Mouse (Mus musculus) T-helper 2 cell (primary cell): ENCODE results near the gene Sh2b3.
"Not testable (repeated sequence)": the region's sequence is repeated elsewhere in the genome, so short reads cannot be mapped to it uniquely, and the experiment has no call there.

Source experiments
- in situ Hi-C: fragments of 300-600 bp; cut with MboI, MseI; formaldehyde crosslinking; loops from one replicate; pipeline ENCODE4 v1.15.1; 2025; ENCODE audit warnings: high pct_unique_total_duplicates

The Sh2b3 gene

GRCm38 (mm10) chr5:121837441-121838340 is at the start of gene Sh2b3:
Sh2b3 (minus strand) TSS chr5:121837646.
- in situ Hi-C loops = no loop called here

DNA sequence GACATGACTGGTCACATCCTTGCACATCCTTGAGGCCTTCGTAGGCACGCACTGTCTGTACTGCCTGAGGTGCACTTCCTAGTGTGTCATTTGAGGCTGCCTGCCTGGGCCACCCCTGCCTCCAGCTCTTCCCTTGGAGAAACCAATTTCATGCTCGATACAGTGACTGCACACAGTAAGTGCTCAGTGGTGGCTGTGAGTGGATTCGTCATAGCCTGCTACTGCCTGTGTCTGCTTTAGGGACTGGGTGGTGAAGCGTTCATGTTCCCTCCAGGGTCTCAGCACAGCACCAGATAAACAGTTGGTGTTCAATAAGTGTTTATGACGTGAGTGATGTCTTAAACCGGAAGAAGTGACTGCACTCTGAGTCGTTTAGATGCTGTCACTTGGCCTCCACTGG is 45.9 kb upstream of the Sh2b3 start:
- in situ Hi-C loops = no loop called here

GRCm38 (mm10) chr5:121879211-121879610 is 41.8 kb upstream of the Sh2b3 start:
- in situ Hi-C loops = no loop called here

- in situ Hi-C loops = no loop called here
Observed at GRCm38 (mm10) chr5:121878703-121879102, 41.3 kb upstream of the Sh2b3 start.

DNA sequence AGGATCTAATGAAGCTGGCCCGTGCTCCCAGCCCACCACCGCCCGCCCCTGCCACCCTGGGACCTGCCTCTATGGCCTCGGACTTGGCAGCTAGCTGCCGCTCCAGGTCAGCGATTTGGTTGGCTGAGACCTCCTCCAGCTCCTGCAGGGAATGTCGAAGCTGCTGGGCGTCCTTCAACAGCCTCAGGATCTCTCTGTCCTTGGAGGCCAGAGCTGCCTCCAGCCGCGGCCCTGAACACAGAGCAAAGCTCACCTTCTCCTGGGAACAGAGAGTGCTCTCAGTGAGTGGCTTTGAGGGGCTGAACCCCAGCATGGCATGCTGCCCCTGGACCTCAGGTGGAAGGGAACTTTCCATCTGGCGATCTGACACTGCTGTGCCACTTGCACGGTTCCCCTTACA is 39.5 kb upstream of the Sh2b3 start:
- in situ Hi-C loops = no loop called here

- in situ Hi-C loops = no loop called here
Observed at GRCm38 (mm10) chr5:121875041-121875440, 37.6 kb upstream of the Sh2b3 start.

- in situ Hi-C loops = no loop called here
Observed at GRCm38 (mm10) chr5:121872158-121872557, 34.7 kb upstream of the Sh2b3 start.

DNA sequence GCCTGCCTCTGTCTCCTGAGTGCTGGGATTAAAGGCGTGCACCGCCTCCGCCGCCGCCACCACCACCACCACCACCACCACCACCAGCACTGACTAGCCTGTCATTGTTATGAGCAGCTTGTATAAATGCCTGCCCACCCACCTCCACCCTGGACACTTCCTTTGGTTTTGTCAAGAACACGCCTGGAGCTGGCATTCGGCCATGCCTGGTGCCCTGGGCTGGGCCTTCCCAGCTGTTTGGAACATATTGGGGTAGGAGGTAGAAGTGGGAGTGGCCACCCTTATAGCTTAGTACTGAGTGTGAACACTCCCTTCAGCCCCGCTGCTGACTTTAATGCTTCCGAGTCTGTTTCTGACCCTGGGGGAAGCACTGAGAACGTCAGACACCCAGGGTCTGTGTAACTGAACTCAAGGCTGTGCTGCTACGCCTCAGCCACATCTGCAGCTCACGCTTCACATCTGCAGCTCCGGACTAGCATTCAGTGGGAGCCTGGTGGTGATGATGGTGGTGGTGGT is 34.1 kb upstream of the Sh2b3 start:
- in situ Hi-C loops = no loop called here

- in situ Hi-C loops = no loop called here
Observed at GRCm38 (mm10) chr5:121870832-121871231, 33.4 kb upstream of the Sh2b3 start.

DNA sequence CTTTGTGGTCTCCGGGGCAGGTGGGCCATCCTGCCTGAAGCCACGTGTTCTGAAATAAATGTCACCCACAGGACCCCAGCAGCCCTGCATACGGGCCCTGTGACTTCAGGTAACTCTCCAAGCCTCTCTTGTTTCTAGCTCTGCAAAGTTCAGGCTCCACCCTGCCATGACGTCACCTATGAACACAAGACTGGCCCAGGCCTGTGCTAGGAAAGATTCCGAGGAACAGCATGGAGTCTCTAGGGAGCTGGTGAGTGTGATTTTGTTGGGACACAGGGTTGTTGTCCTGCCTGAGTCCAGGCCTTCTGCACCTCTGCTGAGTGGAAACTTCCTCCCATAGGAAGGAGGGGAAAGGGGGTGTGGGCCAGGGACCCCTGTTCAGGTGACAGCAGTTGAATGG is 30.5 kb upstream of the Sh2b3 start:
- in situ Hi-C loops = no loop called here

- in situ Hi-C loops = no loop called here
Observed at GRCm38 (mm10) chr5:121864330-121864729, 26.9 kb upstream of the Sh2b3 start.

DNA sequence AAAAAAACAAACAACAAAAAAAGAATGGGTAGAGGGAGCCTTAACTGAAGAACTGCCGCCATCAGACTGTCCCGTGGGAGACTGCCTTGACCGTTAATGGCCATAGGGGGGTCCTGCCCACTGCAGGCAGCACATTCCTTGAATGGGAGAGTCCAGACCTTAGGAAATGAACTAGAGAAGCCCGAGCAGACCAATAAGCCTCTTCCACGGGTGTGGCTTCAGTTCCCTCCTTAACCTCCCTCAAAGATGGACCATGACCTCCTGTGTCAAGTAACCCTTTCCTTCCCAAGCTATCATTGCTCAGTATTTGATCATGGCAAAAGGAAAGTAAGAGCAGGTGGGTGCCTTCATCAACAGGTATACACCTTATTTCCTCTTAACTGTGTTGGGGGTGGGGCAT is 24.5 kb upstream of the Sh2b3 start:
- in situ Hi-C loops = no loop called here

- in situ Hi-C loops = no loop called here
Observed at GRCm38 (mm10) chr5:121858427-121858826, 21.0 kb upstream of the Sh2b3 start.

GRCm38 (mm10) chr5:121856740-121857139 is 19.3 kb upstream of the Sh2b3 start:
- in situ Hi-C loops = no loop called here

GRCm38 (mm10) chr5:121854768-121855167 is 17.3 kb upstream of the Sh2b3 start:
- in situ Hi-C loops = no loop called here

DNA sequence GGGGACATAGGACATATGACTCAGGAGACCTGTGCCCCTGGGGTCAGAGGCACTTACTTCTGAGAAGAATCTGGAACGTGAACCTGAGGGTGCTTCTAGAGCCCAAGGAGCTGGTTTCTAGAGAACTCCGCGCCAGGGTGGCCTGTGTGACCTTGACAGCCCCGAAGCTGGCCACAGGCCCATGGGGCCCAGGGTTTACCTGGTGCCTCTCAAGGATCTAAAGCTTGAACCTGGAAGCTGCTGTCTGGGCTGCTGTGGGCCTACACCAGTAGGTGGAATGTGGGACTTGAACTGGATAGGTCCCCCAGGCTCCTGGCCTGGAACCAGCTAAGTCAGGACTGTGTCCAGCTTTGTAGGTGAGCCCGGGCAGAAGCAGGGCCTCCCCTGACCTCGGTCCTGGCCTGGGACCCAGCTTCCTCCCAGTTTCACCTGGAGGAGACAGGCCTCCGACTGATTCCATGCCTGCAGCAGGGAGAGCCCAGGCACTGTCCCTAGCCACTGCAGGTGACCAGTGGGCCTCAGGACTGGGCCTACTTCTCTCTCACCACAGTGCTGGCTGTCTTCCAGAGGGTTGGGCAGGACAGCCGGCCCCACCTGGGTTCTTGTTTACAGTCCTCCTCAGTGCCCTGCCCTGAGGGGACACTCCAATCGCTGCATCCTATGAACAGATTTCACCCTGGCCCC is 16.1 kb upstream of the Sh2b3 start:
- in situ Hi-C loops = no loop called here

DNA sequence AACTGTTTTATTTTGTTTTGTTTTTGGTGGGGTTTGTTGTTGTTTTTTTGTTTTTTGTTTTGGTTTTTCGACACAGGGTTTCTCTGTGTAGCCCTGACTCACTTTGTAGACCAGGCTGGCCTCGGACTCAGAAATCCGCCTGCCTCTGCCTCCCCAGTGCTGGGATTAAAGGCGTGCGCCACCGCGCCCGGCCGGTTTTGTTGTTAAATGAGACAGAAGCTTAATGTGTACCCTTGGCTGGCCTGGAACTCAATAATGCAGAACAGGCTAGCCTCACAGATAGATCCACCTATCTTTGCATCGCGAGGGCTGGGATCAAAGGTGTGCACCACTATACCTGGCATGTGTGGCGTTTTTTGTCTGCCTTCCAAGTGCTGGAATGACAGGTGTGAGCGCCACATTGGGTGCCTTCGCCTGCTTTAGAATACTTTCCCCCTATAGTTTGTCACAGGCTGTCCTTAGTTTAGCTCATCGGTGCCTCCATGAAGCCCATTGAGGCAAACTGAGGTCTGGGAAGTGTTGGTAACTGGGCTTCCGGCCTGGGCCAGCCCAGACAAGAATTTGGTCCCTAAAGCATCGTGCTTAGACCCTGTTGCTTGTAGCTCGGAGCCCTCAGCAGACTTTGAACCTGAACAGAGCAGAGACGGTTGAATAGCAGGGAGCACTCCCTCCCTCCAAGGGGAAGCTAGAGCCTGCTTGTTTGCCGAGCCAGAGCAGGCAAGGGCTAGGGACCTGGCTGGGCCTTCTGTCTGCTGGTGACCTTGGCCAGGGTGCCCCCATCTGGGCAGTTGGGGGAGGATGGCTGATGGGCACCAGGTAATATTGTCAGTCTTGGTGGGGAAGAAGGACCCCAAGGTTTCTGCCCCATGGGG is 12.3 kb upstream of the Sh2b3 start:
- in situ Hi-C loops = no loop called here

DNA sequence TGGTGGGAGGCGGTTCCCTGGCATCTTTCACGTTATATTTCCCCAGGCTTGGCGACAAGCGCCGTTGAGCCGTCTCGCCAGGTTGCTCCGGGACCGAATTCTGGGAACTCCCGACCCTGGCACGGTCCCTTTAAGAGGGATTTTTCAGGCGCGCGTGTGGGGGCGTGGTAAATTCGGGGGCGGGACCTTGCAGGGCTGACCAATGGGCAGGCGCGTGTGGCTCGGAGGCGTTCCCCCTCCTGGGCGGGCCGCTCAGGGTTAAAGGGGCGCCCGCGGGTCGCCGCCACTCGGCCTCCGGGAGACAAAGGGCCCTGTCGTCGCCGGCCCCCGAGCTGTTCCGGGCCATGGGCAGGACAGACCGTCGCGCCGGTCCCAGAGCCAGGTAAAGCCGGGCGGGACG is 11.3 kb upstream of the Sh2b3 start, which contains the start of gene Pheta1:
Gene Pheta1, plus strand, starts transcription at position 242 of the 400 bp plus-strand sequence.
- in situ Hi-C loops = no loop called here

DNA sequence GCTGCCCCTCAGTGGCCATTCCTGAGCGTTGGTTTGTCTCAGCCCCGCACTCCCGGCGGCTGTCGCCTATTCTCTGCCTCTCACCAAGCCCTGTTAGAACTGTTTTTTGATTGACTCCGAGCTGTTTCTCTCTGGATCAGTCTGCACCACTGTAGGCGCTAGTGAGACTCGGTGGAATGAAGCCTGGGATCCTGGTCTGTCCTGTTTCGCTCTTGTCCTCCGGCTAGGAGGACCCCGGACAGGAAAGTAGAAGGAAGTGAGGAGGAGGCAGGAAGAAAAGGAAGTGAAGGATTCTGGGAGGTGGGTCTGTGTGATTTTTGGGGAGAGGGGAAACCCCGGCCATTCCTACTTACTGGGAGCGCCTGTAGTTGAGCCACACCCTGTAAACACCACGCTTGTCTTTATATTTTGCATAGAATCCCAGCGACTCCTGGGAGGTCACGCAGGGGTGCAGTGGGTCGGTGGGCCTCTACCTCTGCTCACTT is 10.6 kb upstream of the Sh2b3 start:
- in situ Hi-C loops = no loop called here

DNA sequence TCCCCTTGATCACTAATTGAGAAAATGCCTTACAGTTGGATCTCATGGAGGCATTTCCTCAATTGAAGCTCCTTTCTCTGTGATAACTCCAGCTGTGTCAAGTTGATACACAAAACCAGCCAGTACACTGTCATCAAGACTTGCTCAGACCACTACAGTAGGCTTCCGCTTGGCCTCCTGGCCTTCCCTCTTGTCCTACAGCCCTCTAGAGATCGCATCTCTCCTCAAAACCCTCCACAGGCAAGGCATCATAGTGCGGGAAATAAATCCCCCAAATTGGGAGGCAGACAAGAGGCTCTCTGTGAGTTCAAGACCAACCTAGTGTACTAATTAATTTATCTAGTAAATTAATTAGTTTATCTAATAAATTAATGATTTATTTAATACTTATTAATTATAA is 9.8 kb upstream of the Sh2b3 start:
- in situ Hi-C loops = not testable (repeated sequence)

DNA sequence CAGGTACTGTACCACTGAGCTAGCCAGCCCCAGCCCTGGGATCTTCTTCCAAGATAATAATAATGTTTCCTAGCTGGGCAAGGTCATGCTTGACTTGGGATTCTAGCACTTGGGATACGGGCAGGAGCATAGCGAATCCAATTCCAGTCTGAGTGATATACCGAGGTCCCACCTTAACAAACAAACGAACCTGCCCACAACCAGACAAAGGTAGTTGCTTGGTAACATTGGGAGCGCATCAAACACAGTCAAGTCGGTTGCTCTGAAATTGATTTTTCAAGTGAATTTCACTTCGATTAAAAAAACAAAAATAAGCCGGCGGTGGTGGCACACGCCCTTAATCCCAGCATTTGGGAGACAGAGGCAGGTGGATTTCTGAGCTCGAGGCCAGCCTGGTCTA is 8.9 kb upstream of the Sh2b3 start:
- in situ Hi-C loops = no loop called here

GRCm38 (mm10) chr5:121845361-121845760 is 7.9 kb upstream of the Sh2b3 start:
- in situ Hi-C loops = no loop called here
